Mouse (Mus musculus) limb, embryonic 15.5 days (tissue): ENCODE results near the gene Dhx33. TPM values are rescaled to one million over a fixed set of nuclear protein-coding genes. Genes with fewer than 3 reads are reported as not detected.

Experiments used
- ATAC-seq: fragments of 200-750 bp; cut with Nextera tagmentation; 2 replicates; pipeline ENCODE4 v1.8.0; 2017; ENCODE audit warnings: low read depth, moderate TSS enrichment; ENCODE audit not compliant: insufficient number of reproducible peaks, low FRiP score, low TSS enrichment
- H3K27ac ChIP-seq: fragments of 300-500 bp; sonication (generic); 2 replicates; pipeline ENCODE4 v1.5.1; 2015; ENCODE audit warnings: moderate library complexity, mild to moderate bottlenecking, inconsistent platforms
- H3K27me3 ChIP-seq: fragments of 300-500 bp; sonication (generic); 2 replicates; pipeline ENCODE4 v1.6.1; 2015; ENCODE audit warnings: inconsistent platforms
- H3K36me3 ChIP-seq: fragments of 300-500 bp; sonication (generic); 2 replicates; pipeline ENCODE4 v1.6.1; 2015; ENCODE audit warnings: inconsistent platforms
- H3K4me1 ChIP-seq: fragments of 300-500 bp; sonication (generic); 2 replicates; pipeline ENCODE4 v1.6.1; 2015; ENCODE audit warnings: inconsistent platforms
- H3K4me2 ChIP-seq: fragments of 300-500 bp; sonication (generic); 2 replicates; pipeline ENCODE4 v1.6.1; 2015; ENCODE audit warnings: mild to moderate bottlenecking, inconsistent platforms
- H3K4me3 ChIP-seq: fragments of 300-500 bp; sonication (generic); 2 replicates; pipeline ENCODE4 v1.5.1; 2015; ENCODE audit warnings: mild to moderate bottlenecking, inconsistent platforms
- H3K9ac ChIP-seq: fragments of 300-500 bp; sonication (generic); 2 replicates; pipeline ENCODE4 v1.6.1; 2015; ENCODE audit warnings: inconsistent platforms
- H3K9me3 ChIP-seq: fragments of 300-500 bp; sonication (generic); 2 replicates; pipeline ENCODE4 v1.6.1; 2016; ENCODE audit warnings: inconsistent platforms
- WGBS: fragments of 180-500 bp; shearing (Covaris S2); methylation state at CpG from one replicate; pipeline ENCODE4 v1.1.7; 2015; 5-methylcytosine and 5-hydroxymethylcytosine counted together
- polyA plus RNA-seq: library from polyadenylated mRNA; unstranded; fragments of >200 nt; fragmentation: Nextera tagmentation; extraction: Ambion mirVana; gene quantifications from 2 replicates; pipeline ENCODE4 v1.2.1, GENCODE M21; 2015

Dhx33 gene
- polyA plus RNA-seq, 1 experiment from 2014 or later: 17.1 TPM

DNA sequence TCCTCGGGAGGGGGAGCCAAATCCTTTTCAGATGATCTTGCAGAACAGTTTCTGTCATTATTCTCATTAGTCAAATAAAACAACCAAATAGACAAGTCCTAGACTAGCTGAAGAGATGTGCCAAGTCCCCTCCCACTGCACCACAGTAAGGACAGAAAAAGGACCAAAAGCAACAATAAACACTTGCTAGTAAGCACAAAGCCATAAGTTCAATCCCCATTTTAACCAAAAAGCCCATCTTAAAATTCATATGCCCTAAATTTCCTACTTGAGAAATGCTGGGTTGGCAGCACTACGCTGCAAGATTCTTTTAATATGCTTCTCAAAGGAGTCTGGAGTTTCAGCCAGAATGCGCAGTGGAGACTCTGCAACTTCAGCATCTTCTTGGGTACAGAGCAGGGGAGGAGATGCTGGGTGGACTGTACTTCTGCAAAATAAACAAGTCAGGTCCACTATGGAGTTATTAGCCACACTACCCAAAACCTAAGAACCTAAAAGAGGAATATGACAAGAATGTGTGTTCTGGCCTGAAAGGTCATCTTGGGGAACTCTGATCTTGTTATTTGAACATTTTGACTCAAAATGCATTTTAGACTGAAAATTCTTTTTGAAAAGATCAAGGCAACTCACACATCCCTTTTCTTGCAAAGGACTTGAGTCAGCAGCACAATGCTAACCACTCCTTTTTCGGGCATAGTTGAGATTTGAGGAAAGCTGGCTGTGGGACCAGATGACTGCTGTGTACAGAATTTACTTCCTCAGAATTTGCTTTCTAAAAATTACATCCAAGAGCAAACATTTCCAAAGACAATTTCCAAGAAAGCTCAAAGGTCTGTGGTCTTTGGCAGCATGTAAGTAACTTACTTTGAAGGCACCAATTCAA, 59.1 kb downstream of the Dhx33 start:
- Histone ChIP-seq H3K9ac (no peak overlapping the region), H3K4me3 (no peak overlapping the region), H3K9me3 (no peaks in the 10 kb centered on the region), H3K27me3 (no peaks in the 10 kb centered on the region), H3K27ac (no peak overlapping the region), H3K36me3 (peaks cover 90% of the 10 kb centered on the region), H3K4me2 (no peak overlapping the region), H3K4me1 (no peaks in the 10 kb centered on the region)
- 87% methylated on average over 4 of the region's 4 CpGs for WGBS
- ATAC-seq: no peak

DNA sequence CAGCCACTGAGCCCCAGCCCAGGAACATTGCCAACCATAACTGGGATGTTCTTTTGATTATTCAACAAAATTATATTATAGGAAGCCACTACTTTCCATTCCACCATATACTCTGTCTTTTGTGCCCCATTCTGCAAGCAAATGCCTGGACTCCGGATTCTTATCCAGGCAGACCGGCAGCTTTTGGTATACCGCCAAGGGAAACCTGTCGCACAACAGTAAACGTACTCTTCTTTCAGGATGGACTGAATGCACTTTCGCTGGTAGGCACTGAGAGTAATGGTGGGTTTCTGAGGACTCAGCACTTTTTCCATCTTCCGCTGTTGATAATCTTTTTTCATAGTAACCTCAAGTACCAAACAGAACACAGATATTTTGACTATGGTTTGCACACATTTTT, 60.6 kb downstream of the Dhx33 start:
- ATAC-seq: no peak
- H3K36me3 ChIP-seq: peaks cover 89% of the 10 kb centered on the region
- H3K9me3 ChIP-seq: no peaks in the 10 kb centered on the region
- no peaks in the 10 kb centered on the region for H3K27me3 ChIP-seq
- no peak overlapping the region for H3K9ac ChIP-seq
- H3K4me3 ChIP-seq: no peak overlapping the region
- 96% methylated on average over 7 of the region's 7 CpGs for WGBS
- no peak overlapping the region for H3K4me2 ChIP-seq
- H3K4me1 ChIP-seq: no peaks in the 10 kb centered on the region
- H3K27ac ChIP-seq: no peak overlapping the region

DNA sequence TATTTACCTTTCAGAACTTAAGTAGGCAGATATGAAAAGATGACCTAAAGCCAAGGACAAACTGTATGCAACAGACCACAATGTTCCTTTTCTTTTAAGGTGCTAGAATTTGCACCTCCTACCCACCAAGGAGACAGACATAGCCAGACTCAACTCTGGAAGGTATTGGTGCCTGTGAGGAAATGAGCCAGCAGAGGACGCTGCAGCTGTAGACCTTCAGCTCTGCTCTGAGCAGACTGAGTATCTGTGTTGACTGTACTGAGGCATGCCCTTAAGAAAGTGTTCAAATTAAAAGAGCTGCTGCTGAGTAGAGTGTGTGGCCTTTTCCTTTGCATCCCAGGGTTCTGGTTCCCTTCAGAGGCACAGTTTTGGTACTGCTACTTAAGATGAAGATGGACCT, 61.6 kb downstream of the Dhx33 start:
- Histone ChIP-seq H3K4me2 (no peak overlapping the region), H3K9ac (no peak overlapping the region), H3K9me3 (no peaks in the 10 kb centered on the region), H3K27me3 (no peaks in the 10 kb centered on the region), H3K4me1 (no peaks in the 10 kb centered on the region), H3K27ac (no peak overlapping the region), H3K4me3 (no peak overlapping the region), H3K36me3 (peaks cover 88% of the 10 kb centered on the region)
- no peak for ATAC-seq
- 97% methylated on average over 1 of the region's 1 CpGs for WGBS

DNA sequence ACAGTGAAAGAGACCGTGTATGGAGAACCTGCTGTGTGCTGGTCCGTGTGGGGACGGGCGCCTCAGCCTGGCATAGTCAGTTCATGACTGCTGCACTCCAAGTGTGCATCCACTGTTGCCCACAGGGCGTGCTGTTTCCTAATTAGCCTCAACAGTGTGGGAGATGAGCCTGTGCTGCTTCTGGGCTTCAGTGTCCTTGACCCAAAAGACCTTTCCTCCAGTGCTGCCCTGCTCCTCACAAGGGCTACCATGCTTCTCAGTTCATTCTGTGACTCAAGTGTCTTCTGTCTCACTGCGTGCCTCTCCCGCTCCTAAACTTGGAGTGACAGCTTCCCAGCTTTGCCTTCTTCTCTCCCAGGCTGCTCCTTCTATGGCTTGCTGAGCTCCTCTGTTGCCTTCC, 68.9 kb downstream of the Dhx33 start:
- H3K27ac ChIP-seq: no peak overlapping the region
- no peaks in the 10 kb centered on the region for H3K9me3 ChIP-seq
- no peak overlapping the region for H3K4me2 ChIP-seq
- no peaks in the 10 kb centered on the region for H3K27me3 ChIP-seq
- no peak for ATAC-seq
- no peaks in the 10 kb centered on the region for H3K4me1 ChIP-seq
- no peak overlapping the region for H3K9ac ChIP-seq
- WGBS: 90% methylated on average over 7 of the region's 7 CpGs
- H3K36me3 ChIP-seq: peaks cover 70% of the 10 kb centered on the region
- H3K4me3 ChIP-seq: no peak overlapping the region

Other genes with a start within 250 kb of the Dhx33 start
- 7.3 and 7.9 TPM in 2 replicates for gene Zfp3, start 240.2 kb downstream of the Dhx33 start, polyA plus RNA-seq
- gene Scimp, start 191.9 kb downstream of the Dhx33 start, polyA plus RNA-seq: 0.27 TPM in 1 of 2 replicates, not detected in the other
- 26.7 and 33.7 TPM in 2 replicates for gene Rabep1, start 159.7 kb downstream of the Dhx33 start, polyA plus RNA-seq
- 103 and 115 TPM in 2 replicates for gene Nup88, start 34.5 kb downstream of the Dhx33 start, polyA plus RNA-seq
- gene Rpain, start 34.2 kb downstream of the Dhx33 start, polyA plus RNA-seq: 69.1 and 71.5 TPM in 2 replicates
- 197 and 200 TPM in 2 replicates for gene C1qbp, start 21.4 kb downstream of the Dhx33 start, polyA plus RNA-seq
- 40.8 and 43.3 TPM in 2 replicates for gene Mis12, start 15.2 kb upstream of the Dhx33 start, polyA plus RNA-seq
- 49.6 and 51.4 TPM in 2 replicates for gene Derl2, start 15.4 kb upstream of the Dhx33 start, polyA plus RNA-seq
- gene 6330403K07Rik, start 29.1 kb upstream of the Dhx33 start, polyA plus RNA-seq: 151 and 165 TPM in 2 replicates
- 0.05 TPM in 1 of 2 replicates, not detected in the other for gene Nlrp1a, start 140.3 kb upstream of the Dhx33 start, polyA plus RNA-seq
- gene Nlrp1b, start 226.3 kb upstream of the Dhx33 start, polyA plus RNA-seq: 0.06 and 0.08 TPM in 2 replicates